Mouse (Mus musculus): Measurements from ENCODE around the gene Smpd1. TPM values are rescaled to one million over a fixed set of nuclear protein-coding genes. Genes with fewer than 3 reads are reported as not detected.

Gene Smpd1
- polyA plus RNA-seq, 1 experiment from 2014 or later, result 104 TPM

DNA sequence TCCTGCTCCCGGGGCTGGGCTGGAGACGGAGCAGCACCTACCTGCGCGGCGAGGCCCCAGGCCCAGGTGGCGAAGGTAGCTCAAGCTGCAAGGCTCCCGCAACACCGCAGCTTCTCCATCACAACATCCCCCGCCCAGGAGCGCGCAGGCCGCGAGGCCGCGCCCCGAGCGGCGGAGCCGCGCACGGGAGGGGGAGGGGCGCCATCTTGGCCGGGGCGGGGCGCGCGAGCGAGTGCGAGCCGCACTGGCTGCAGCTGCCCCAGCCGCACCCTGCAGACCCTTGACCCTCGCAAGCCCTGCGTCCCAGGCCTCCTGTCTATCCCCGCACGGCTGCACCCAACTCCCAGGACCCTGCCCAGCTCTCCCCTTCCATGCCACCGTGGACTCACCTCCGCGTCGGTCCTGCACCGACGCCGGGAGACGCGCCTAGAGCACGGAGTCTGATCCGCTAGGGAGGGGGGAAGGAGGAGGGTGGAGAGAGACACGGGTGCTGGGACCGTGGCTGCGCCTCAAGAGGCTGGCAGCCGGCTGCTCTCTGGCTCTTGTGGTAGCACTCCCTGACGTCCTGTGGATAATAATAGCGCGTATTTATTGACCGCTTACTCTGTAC, 27.0 kb downstream of the Smpd1 start, which contains the start of gene Apbb1:
Apbb1 (minus strand) TSS at position 560 of the 610 bp plus-strand sequence.
- Histone ChIP-seq H3K27me3 (ENCODE audit: control insufficient read depth, insufficient read depth, low read depth, low read length) (no peaks in the 10 kb centered on the region), H3K4me3 (ENCODE audit: low read depth, low read length) (peak within 1 kb of the TSS; percentile 88), H3K4me2 (ENCODE audit: low read length) (peak within 1 kb of the TSS; percentile 82), H3K9ac (ENCODE audit: low read depth, low read length) (peak within 1 kb of the TSS; percentile 93), H3K4me1 (ENCODE audit: control insufficient read depth, insufficient read depth, low read length) (peaks cover 32% of the 10 kb centered on the region), H3K36me3 (ENCODE audit: control insufficient read depth, insufficient read depth, low read length) (no peaks in the 10 kb centered on the region), H3K27ac (ENCODE audit: low read length) (peak within 1 kb of the TSS; percentile 98), H3K9me3 (replicated peaks; ENCODE audit: control insufficient read depth, low read length, poor library complexity, severe bottlenecking) (no peaks in the 10 kb centered on the region)
- WGBS, result under 1% methylated on average over 31 of the region's 54 CpGs
- peak; percentile 94 for ATAC-seq

DNA sequence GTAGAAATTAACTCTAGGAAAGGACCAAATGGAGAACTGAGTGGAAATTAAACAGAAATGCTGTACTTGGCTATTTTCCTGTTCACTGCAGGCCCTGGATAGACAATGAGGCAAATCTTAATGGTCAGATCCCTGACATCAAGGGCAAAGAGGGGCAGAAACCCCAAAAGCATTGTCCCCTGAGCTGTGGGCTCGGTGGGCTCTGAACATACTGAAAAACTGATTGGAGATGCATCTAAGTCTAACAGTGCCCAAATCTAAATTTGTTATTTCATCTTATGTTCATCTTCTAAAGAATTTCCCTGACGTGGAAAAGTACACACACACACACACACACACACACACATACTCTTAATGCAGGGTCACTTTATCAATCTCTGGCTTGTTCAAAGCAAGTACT, 27.8 kb downstream of the Smpd1 start:
- Histone ChIP-seq H3K9me3 (replicated peaks; ENCODE audit: control insufficient read depth, low read length, poor library complexity, severe bottlenecking) (no peaks in the 10 kb centered on the region), H3K9ac (ENCODE audit: low read depth, low read length) (peak overlapping the region; percentile 93), H3K4me3 (ENCODE audit: low read depth, low read length) (peak overlapping the region; percentile 88), H3K27ac (ENCODE audit: low read length) (peak overlapping the region; percentile 98), H3K27me3 (ENCODE audit: control insufficient read depth, insufficient read depth, low read depth, low read length) (no peaks in the 10 kb centered on the region), H3K4me2 (ENCODE audit: low read length) (peak overlapping the region; percentile 82), H3K4me1 (ENCODE audit: control insufficient read depth, insufficient read depth, low read length) (peaks cover 29% of the 10 kb centered on the region), H3K36me3 (ENCODE audit: control insufficient read depth, insufficient read depth, low read length) (no peaks in the 10 kb centered on the region)
- ATAC-seq, result no peak
- WGBS, result 75% methylated on average over 2 of the region's 2 CpGs

DNA sequence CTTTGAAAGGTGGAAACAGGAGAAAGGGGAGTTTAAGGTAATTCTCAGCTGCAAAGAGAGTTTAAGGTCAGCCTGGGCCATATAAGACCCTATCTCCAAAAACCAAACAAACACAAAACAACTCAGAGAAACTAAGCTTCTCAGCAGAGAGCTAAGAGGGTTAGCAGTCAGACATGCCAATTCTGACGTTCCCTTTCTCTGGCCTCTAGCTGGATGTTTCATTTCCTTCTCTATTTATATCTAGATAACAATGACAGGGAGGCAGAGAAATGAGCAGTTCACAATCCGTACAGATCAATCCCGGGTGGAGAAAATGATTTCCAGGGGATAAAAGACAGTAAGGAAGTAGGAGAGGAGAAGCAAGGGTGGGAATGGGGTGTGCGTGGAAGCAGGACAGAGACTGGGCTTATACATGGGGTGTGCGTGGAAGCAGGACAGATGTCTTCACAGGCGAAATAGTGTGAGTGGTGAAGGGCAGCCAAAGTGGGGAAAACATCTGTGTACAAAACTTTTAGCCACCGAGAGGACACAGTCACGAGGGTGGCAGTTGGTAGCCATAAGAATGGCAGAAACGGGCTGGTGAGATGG, 34.3 kb downstream of the Smpd1 start:
- Histone ChIP-seq H3K4me2 (ENCODE audit: low read length) (no peak overlapping the region), H3K9me3 (replicated peaks; ENCODE audit: control insufficient read depth, low read length, poor library complexity, severe bottlenecking) (no peaks in the 10 kb centered on the region), H3K4me3 (ENCODE audit: low read depth, low read length) (no peak overlapping the region), H3K27me3 (ENCODE audit: control insufficient read depth, insufficient read depth, low read depth, low read length) (no peaks in the 10 kb centered on the region), H3K9ac (ENCODE audit: low read depth, low read length) (no peak overlapping the region), H3K27ac (ENCODE audit: low read length) (no peak overlapping the region), H3K36me3 (ENCODE audit: control insufficient read depth, insufficient read depth, low read length) (no peaks in the 10 kb centered on the region), H3K4me1 (ENCODE audit: control insufficient read depth, insufficient read depth, low read length) (no peaks in the 10 kb centered on the region)
- no peak for ATAC-seq
- WGBS, result 74% methylated on average over 9 of the region's 9 CpGs

DNA sequence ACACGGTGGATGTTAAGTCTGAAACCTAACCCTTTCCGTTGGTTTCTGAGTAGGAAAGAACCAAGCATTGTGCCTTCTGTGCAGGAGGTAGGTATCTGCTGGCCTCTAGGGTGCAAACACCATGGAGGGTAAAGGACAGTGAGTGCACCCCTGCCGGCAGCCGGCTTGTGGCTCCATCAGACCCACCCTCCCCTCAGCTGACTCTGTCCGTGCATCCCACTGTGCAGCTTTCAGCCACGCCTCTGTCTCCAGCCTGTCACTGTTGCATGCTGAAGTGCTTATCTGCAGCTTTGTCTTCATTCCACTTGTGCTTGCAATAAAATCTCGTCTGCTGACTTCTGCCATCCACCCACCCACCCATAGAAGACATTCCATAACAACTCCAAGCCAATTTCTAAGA, 35.9 kb downstream of the Smpd1 start:
- H3K4me2 ChIP-seq (ENCODE audit: low read length), result no peak overlapping the region
- no peaks in the 10 kb centered on the region for H3K36me3 ChIP-seq (ENCODE audit: control insufficient read depth, insufficient read depth, low read length)
- no peaks in the 10 kb centered on the region for H3K4me1 ChIP-seq (ENCODE audit: control insufficient read depth, insufficient read depth, low read length)
- no peaks in the 10 kb centered on the region for H3K27me3 ChIP-seq (ENCODE audit: control insufficient read depth, insufficient read depth, low read depth, low read length)
- H3K27ac ChIP-seq (ENCODE audit: low read length), result no peak overlapping the region
- no peak for ATAC-seq
- no peak overlapping the region for H3K4me3 ChIP-seq (ENCODE audit: low read depth, low read length)
- 21% methylated on average over 7 of the region's 7 CpGs for WGBS
- no peaks in the 10 kb centered on the region for H3K9me3 ChIP-seq (replicated peaks; ENCODE audit: control insufficient read depth, low read length, poor library complexity, severe bottlenecking)
- H3K9ac ChIP-seq (ENCODE audit: low read depth, low read length), result no peak overlapping the region

DNA sequence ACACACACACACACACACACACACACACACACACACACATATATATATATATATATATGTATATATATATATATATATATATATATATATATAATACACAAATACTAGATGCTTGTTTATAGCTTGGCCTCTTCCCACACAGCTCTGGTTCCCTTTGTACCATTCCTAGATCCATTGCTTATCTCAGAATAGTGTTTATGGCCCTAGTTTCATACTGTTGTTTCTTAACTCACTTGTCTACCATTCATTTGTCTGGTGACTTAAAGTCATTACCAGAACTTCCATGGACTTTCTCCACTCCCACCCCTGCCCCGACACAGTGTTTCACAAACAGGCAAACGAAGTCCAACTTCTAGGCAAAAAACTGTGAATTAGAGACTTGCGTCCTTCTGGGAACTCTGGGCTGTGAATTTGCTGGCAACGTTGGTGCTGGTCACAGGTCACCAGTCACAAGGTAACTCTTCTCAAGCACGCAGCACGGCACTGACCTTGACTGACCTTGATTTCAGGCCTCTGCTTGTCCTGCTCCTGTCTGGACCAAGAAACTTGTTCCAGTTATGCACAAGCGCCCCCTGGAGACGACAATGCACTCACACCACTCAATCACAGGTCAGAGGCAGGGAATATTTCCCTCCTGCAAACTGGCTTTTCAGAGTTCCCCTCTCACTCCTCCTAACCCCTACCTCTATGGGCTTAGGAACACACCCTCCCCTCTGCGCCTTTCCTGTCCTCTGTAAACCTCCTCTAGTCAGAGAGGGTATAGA, 48.9 kb downstream of the Smpd1 start:
- Histone ChIP-seq H3K4me3 (ENCODE audit: low read depth, low read length) (no peak overlapping the region), H3K27me3 (ENCODE audit: control insufficient read depth, insufficient read depth, low read depth, low read length) (no peaks in the 10 kb centered on the region), H3K9me3 (replicated peaks; ENCODE audit: control insufficient read depth, low read length, poor library complexity, severe bottlenecking) (no peaks in the 10 kb centered on the region), H3K36me3 (ENCODE audit: control insufficient read depth, insufficient read depth, low read length) (no peaks in the 10 kb centered on the region), H3K27ac (ENCODE audit: low read length) (no peak overlapping the region), H3K9ac (ENCODE audit: low read depth, low read length) (no peak overlapping the region), H3K4me2 (ENCODE audit: low read length) (no peak overlapping the region), H3K4me1 (ENCODE audit: control insufficient read depth, insufficient read depth, low read length) (no peaks in the 10 kb centered on the region)
- 37% methylated on average over 9 of the region's 9 CpGs for WGBS
- peak; percentile 43 for ATAC-seq

Other genes with a start within 250 kb of the Smpd1 start
- 0.19 TPM in 1 of 2 replicates, not detected in the other for gene Olfr689, start 243.2 kb upstream of the Smpd1 start, polyA plus RNA-seq (2015; fragmentation: Nextera tagmentation; extraction: Ambion mirVana)
- not detected in 2 replicates for gene Olfr690, start 220.3 kb upstream of the Smpd1 start, polyA plus RNA-seq (2015; fragmentation: Nextera tagmentation; extraction: Ambion mirVana)
- gene Olfr691, start 212.1 kb upstream of the Smpd1 start, polyA plus RNA-seq (2015; fragmentation: Nextera tagmentation; extraction: Ambion mirVana), result 0.19 and 0.21 TPM in 2 replicates
- gene Olfr692, start 186.1 kb upstream of the Smpd1 start, polyA plus RNA-seq (2015; fragmentation: Nextera tagmentation; extraction: Ambion mirVana), result not detected in 2 replicates
- gene Gm5901, start 179.3 kb upstream of the Smpd1 start, polyA plus RNA-seq (2015; fragmentation: Nextera tagmentation; extraction: Ambion mirVana), result not detected in 2 replicates
- gene Fam160a2, start 154.3 kb upstream of the Smpd1 start, polyA plus RNA-seq (2015; fragmentation: Nextera tagmentation; extraction: Ambion mirVana), result 43.7 and 50.8 TPM in 2 replicates
- 0.14 and 0.25 TPM in 2 replicates for gene Cnga4, start 149.8 kb upstream of the Smpd1 start, polyA plus RNA-seq (2015; fragmentation: Nextera tagmentation; extraction: Ambion mirVana)
- 6.2 and 8.5 TPM in 2 replicates for gene Cckbr, start 128.6 kb upstream of the Smpd1 start, polyA plus RNA-seq (2015; fragmentation: Nextera tagmentation; extraction: Ambion mirVana)
- gene Cavin3, start 72.1 kb upstream of the Smpd1 start, polyA plus RNA-seq (2015; fragmentation: Nextera tagmentation; extraction: Ambion mirVana), result 28.6 and 31.0 TPM in 2 replicates
- gene Apbb1, start 27.3 kb downstream of the Smpd1 start, polyA plus RNA-seq (2015; fragmentation: Nextera tagmentation; extraction: Ambion mirVana), result 333 and 360 TPM in 2 replicates
- gene Hpx, start 45.8 kb downstream of the Smpd1 start, polyA plus RNA-seq (2015; fragmentation: Nextera tagmentation; extraction: Ambion mirVana), result 0.16 and 0.32 TPM in 2 replicates
- 106 and 117 TPM in 2 replicates for gene Trim3, start 79.2 kb downstream of the Smpd1 start, polyA plus RNA-seq (2015; fragmentation: Nextera tagmentation; extraction: Ambion mirVana)
- 127 and 131 TPM in 2 replicates for gene Timm10b, start 85.7 kb downstream of the Smpd1 start, polyA plus RNA-seq (2015; fragmentation: Nextera tagmentation; extraction: Ambion mirVana)
- gene Arfip2, start 86.1 kb downstream of the Smpd1 start, polyA plus RNA-seq (2015; fragmentation: Nextera tagmentation; extraction: Ambion mirVana), result 83.8 and 92.4 TPM in 2 replicates
- 13.6 and 14.6 TPM in 2 replicates for gene Gm45799, start 86.2 kb downstream of the Smpd1 start, polyA plus RNA-seq (2015; fragmentation: Nextera tagmentation; extraction: Ambion mirVana)
- 1.9 and 2.0 TPM in 2 replicates for gene Dnhd1, start 96.5 kb downstream of the Smpd1 start, polyA plus RNA-seq (2015; fragmentation: Nextera tagmentation; extraction: Ambion mirVana)
- 183 and 192 TPM in 2 replicates for gene Ilk, start 182.2 kb downstream of the Smpd1 start, polyA plus RNA-seq (2015; fragmentation: Nextera tagmentation; extraction: Ambion mirVana)
- 22.4 and 23.4 TPM in 2 replicates for gene Rrp8, start 183.0 kb downstream of the Smpd1 start, polyA plus RNA-seq (2015; fragmentation: Nextera tagmentation; extraction: Ambion mirVana)
- gene Taf10, start 190.0 kb downstream of the Smpd1 start, polyA plus RNA-seq (2015; fragmentation: Nextera tagmentation; extraction: Ambion mirVana), result 76.5 and 78.4 TPM in 2 replicates
- gene Tpp1, start 197.9 kb downstream of the Smpd1 start, polyA plus RNA-seq (2015; fragmentation: Nextera tagmentation; extraction: Ambion mirVana), result 32.1 and 38.6 TPM in 2 replicates
- 12.5 and 14.3 TPM in 2 replicates for gene Dchs1, start 233.3 kb downstream of the Smpd1 start, polyA plus RNA-seq (2015; fragmentation: Nextera tagmentation; extraction: Ambion mirVana)